Mouse (Mus musculus) thymus, adult 2 months (tissue): ENCODE results near the gene Wwp2. TPM values are rescaled to one million over a fixed set of nuclear protein-coding genes. Genes with fewer than 3 reads are reported as not detected.

ENCODE experiments used
- DNase-seq: peaks from one replicate; pipeline ENCODE4 v3.0.0; 2021
- H3K27ac ChIP-seq: fragments of 200-500 bp; 2 replicates; pipeline ENCODE4 v1.5.1; 2012; ENCODE audit warnings: low read length, control low read depth; ENCODE audit not compliant: control insufficient read depth, insufficient read depth
- H3K27me3 ChIP-seq: fragments of 200-500 bp; 2 replicates; pipeline ENCODE4 v1.6.1; 2012; ENCODE audit warnings: mild to moderate bottlenecking, low read length, moderate library complexity, mixed read lengths; ENCODE audit not compliant: control insufficient read depth, insufficient read depth
- H3K36me3 ChIP-seq: fragments of 200-500 bp; 2 replicates; pipeline ENCODE4 v1.6.1; 2012; ENCODE audit warnings: mild to moderate bottlenecking, low read length, moderate library complexity; ENCODE audit not compliant: control insufficient read depth, insufficient read depth
- H3K4me1 ChIP-seq: fragments of 200-500 bp; replicated peaks from 2 replicates; pipeline ENCODE4 v1.6.1; 2012; ENCODE audit warnings: low read length; ENCODE audit not compliant: control insufficient read depth, insufficient read depth
- H3K4me3 ChIP-seq: fragments of 200-500 bp; 2 replicates; pipeline ENCODE4 v1.5.1; 2012; ENCODE audit warnings: mild to moderate bottlenecking, low read length, control low read depth, moderate library complexity; ENCODE audit not compliant: control insufficient read depth, insufficient read depth
- CTCF ChIP-seq: fragments of 200-500 bp; IDR thresholded peaks from 2 replicates; pipeline ENCODE4 v1.5.1; 2012; ENCODE audit warnings: mild to moderate bottlenecking, control low read depth, low read length, moderate library complexity, borderline replicate concordance; ENCODE audit not compliant: control insufficient read depth, poor library complexity, insufficient read depth; ENCODE audit errors: extremely low read depth
- POLR2A ChIP-seq: fragments of 200-500 bp; IDR thresholded peaks from 2 replicates; pipeline ENCODE4 v1.6.1; 2012; ENCODE audit warnings: mild to moderate bottlenecking, low read length, control low read depth, moderate library complexity; ENCODE audit not compliant: control insufficient read depth, poor library complexity, insufficient read depth; ENCODE audit errors: extremely low read depth
- WGBS: fragments of 180-500 bp; shearing (Covaris S2); methylation state at CpG from one replicate; pipeline ENCODE4 v1.1.7; 2018; 5-methylcytosine and 5-hydroxymethylcytosine counted together
- polyA plus RNA-seq: library from polyadenylated mRNA; depleted of rRNA; stranded (reverse); fragments of >200 nt; gene quantifications from 2 replicates; pipeline ENCODE4 v1.2.3, GENCODE M21; 2012

Gene Wwp2
- polyA plus RNA-seq, 1 experiment = 79.8 TPM

GRCm38 (mm10) chr8:107519860-107520259, 83.7 kb downstream of the Wwp2 start:
- no peak for DNase-seq
- Histone ChIP-seq H3K27ac (no peak overlapping the region), H3K27me3 (no peaks in the 10 kb centered on the region), H3K36me3 (peaks cover 11% of the 10 kb centered on the region), H3K4me3 (no peak overlapping the region), H3K4me1 (no peaks in the 10 kb centered on the region)
- 52% methylated on average over 4 of the region's 4 CpGs for WGBS
- TF ChIP-seq CTCF = no peak
- no peak for TF ChIP-seq POLR2A

- no peak overlapping the region for H3K27ac ChIP-seq
- no peak overlapping the region for H3K4me3 ChIP-seq
- WGBS = 67% methylated on average over 8 of the region's 8 CpGs
- DNase-seq = no peak
- TF ChIP-seq POLR2A (no peak), CTCF (no peak)
- no peaks in the 10 kb centered on the region for H3K27me3 ChIP-seq
- H3K36me3 ChIP-seq = peaks cover 11% of the 10 kb centered on the region
- H3K4me1 ChIP-seq = no peaks in the 10 kb centered on the region
Measured at GRCm38 (mm10) chr8:107521788-107522554, 85.8 kb downstream of the Wwp2 start.

GRCm38 (mm10) chr8:107522555-107522833, 86.3 kb downstream of the Wwp2 start:
- Histone ChIP-seq H3K4me1 (no peaks in the 10 kb centered on the region), H3K36me3 (peaks cover 11% of the 10 kb centered on the region), H3K27ac (no peak overlapping the region), H3K4me3 (no peak overlapping the region), H3K27me3 (no peaks in the 10 kb centered on the region)
- no peak for TF ChIP-seq POLR2A
- TF ChIP-seq CTCF = no peak
- DNase-seq = no peak
- WGBS = 44% methylated on average over 4 of the region's 4 CpGs

- 93% methylated on average over 4 of the region's 4 CpGs for WGBS
- no peak for TF ChIP-seq POLR2A
- no peak for TF ChIP-seq CTCF
- Histone ChIP-seq H3K36me3 (no peaks in the 10 kb centered on the region; the same call in 1 of the 2 replicates), H3K27me3 (no peaks in the 10 kb centered on the region), H3K4me3 (no peak overlapping the region), H3K4me1 (no peaks in the 10 kb centered on the region), H3K27ac (no peak overlapping the region)
- no peak for DNase-seq
Measured at GRCm38 (mm10) chr8:107524535-107524934, 88.4 kb downstream of the Wwp2 start.

GRCm38 (mm10) chr8:107528786-107529185, 92.6 kb downstream of the Wwp2 start:
- Histone ChIP-seq H3K36me3 (no peaks in the 10 kb centered on the region; the same call in 1 of the 2 replicates), H3K27me3 (no peaks in the 10 kb centered on the region), H3K4me3 (no peak overlapping the region), H3K4me1 (no peaks in the 10 kb centered on the region), H3K27ac (no peak overlapping the region)
- TF ChIP-seq CTCF (no peak), POLR2A (no peak)
- WGBS = 97% methylated on average over 6 of the region's 6 CpGs
- DNase-seq = no peak

- DNase-seq = no peak
- Histone ChIP-seq H3K4me3 (no peak overlapping the region), H3K27ac (no peak overlapping the region), H3K36me3 (peaks cover 21% of the 10 kb centered on the region; the same call in 1 of the 2 replicates), H3K27me3 (no peaks in the 10 kb centered on the region), H3K4me1 (no peaks in the 10 kb centered on the region)
- 95% methylated on average over 4 of the region's 4 CpGs for WGBS
- no peak for TF ChIP-seq CTCF
- TF ChIP-seq POLR2A = no peak
Measured at GRCm38 (mm10) chr8:107537472-107537871, 101.3 kb downstream of the Wwp2 start.
